Mouse (Mus musculus) neural tube, embryonic 14.5 days (tissue): ENCODE results near the gene Lhfpl3. TPM values are rescaled to one million over a fixed set of nuclear protein-coding genes. Genes with fewer than 3 reads are reported as not detected.

Experiments used
- ATAC-seq: fragments of 200-750 bp; cut with Nextera tagmentation; 2 replicates; pipeline ENCODE4 v1.8.0; 2017; ENCODE audit warnings: low read depth, mild to moderate bottlenecking, moderate TSS enrichment, moderate library complexity
- H3K27ac ChIP-seq: fragments of 300-500 bp; sonication (generic); 2 replicates; pipeline ENCODE4 v1.5.1; 2014; ENCODE audit warnings: low read depth, mild to moderate bottlenecking, control low read depth, low read length, moderate library complexity, mixed read lengths
- H3K27me3 ChIP-seq: fragments of 300-500 bp; sonication (generic); 2 replicates; pipeline ENCODE4 v1.6.1; 2014; ENCODE audit warnings: low read length; ENCODE audit not compliant: control insufficient read depth, insufficient read depth
- H3K36me3 ChIP-seq: fragments of 300-500 bp; sonication (generic); 2 replicates; pipeline ENCODE4 v1.6.1; 2014; ENCODE audit warnings: low read length, mixed read lengths; ENCODE audit not compliant: control insufficient read depth, insufficient read depth
- H3K4me1 ChIP-seq: fragments of 300-500 bp; sonication (generic); 2 replicates; pipeline ENCODE4 v1.6.1; 2014; ENCODE audit warnings: low read length; ENCODE audit not compliant: control insufficient read depth, insufficient read depth
- H3K4me2 ChIP-seq: fragments of 300-500 bp; sonication (generic); 2 replicates; pipeline ENCODE4 v1.6.1; 2014; ENCODE audit warnings: mild to moderate bottlenecking, low read depth, low read length, control low read depth
- H3K4me3 ChIP-seq: fragments of 300-500 bp; sonication (generic); 2 replicates; pipeline ENCODE4 v1.5.1; 2014; ENCODE audit warnings: low read depth, low read length, control low read depth, mixed read lengths
- H3K9ac ChIP-seq: fragments of 300-500 bp; sonication (generic); replicated peaks from 2 replicates; pipeline ENCODE4 v1.6.1; 2014; ENCODE audit warnings: low read depth, mild to moderate bottlenecking, control low read depth, low read length, mixed read lengths
- H3K9me3 ChIP-seq: fragments of 300-500 bp; sonication (generic); 2 replicates; pipeline ENCODE4 v1.6.1; 2016; ENCODE audit warnings: low read length; ENCODE audit not compliant: control insufficient read depth
- WGBS: fragments of 180-500 bp; shearing (Covaris S2); extraction: QIAGEN DNeasy Blood & Tissue Kit; methylation state at CpG from one replicate; pipeline ENCODE4 v1.1.7; 2014; 5-methylcytosine and 5-hydroxymethylcytosine counted together
- polyA plus RNA-seq: library from polyadenylated mRNA; unstranded; fragments of >200 nt; fragmentation: Nextera tagmentation; extraction: Ambion mirVana; gene quantifications from 2 replicates; pipeline ENCODE4 v1.2.1, GENCODE M21; 2014

Lhfpl3 gene
- polyA plus RNA-seq, 1 experiment from 2014 or later = 27.6 TPM

- H3K4me2 ChIP-seq = no peak overlapping the region
- no peaks in the 10 kb centered on the region for H3K36me3 ChIP-seq
- no peaks in the 10 kb centered on the region for H3K27me3 ChIP-seq
- no peak overlapping the region for H3K4me3 ChIP-seq
- WGBS = 72% methylated on average over 5 of the region's 5 CpGs
- H3K9ac ChIP-seq = no peak overlapping the region
- no peak overlapping the region for H3K27ac ChIP-seq
- no peaks in the 10 kb centered on the region for H3K9me3 ChIP-seq
- H3K4me1 ChIP-seq = no peaks in the 10 kb centered on the region
- no peak for ATAC-seq
Measured at GRCm38 (mm10) chr5:23042862-23043261, 297.0 kb downstream of the Lhfpl3 start.

- no peak overlapping the region for H3K27ac ChIP-seq
- no peak overlapping the region for H3K4me3 ChIP-seq
- 71% methylated on average over 7 of the region's 7 CpGs for WGBS
- no peak overlapping the region for H3K4me2 ChIP-seq
- ATAC-seq = no peak
- H3K9me3 ChIP-seq = no peaks in the 10 kb centered on the region
- no peaks in the 10 kb centered on the region for H3K4me1 ChIP-seq
- no peaks in the 10 kb centered on the region for H3K36me3 ChIP-seq
- H3K9ac ChIP-seq = no peak overlapping the region
- H3K27me3 ChIP-seq = no peaks in the 10 kb centered on the region
Measured at GRCm38 (mm10) chr5:23049083-23049663, 303.3 kb downstream of the Lhfpl3 start.

GRCm38 (mm10) chr5:23051458-23051857, 305.6 kb downstream of the Lhfpl3 start:
- no peak for ATAC-seq
- Histone ChIP-seq H3K36me3 (no peaks in the 10 kb centered on the region), H3K9me3 (no peaks in the 10 kb centered on the region), H3K4me3 (no peak overlapping the region), H3K4me1 (no peaks in the 10 kb centered on the region), H3K4me2 (no peak overlapping the region), H3K27ac (no peak overlapping the region), H3K27me3 (no peaks in the 10 kb centered on the region), H3K9ac (no peak overlapping the region)
- WGBS = 75% methylated on average over 5 of the region's 5 CpGs

GRCm38 (mm10) chr5:23094894-23095293, 349.0 kb downstream of the Lhfpl3 start:
- H3K27ac ChIP-seq = no peak overlapping the region
- H3K36me3 ChIP-seq = no peaks in the 10 kb centered on the region
- H3K9me3 ChIP-seq = no peaks in the 10 kb centered on the region
- no peaks in the 10 kb centered on the region for H3K27me3 ChIP-seq
- no peak overlapping the region for H3K9ac ChIP-seq
- ATAC-seq = no peak
- no peak overlapping the region for H3K4me2 ChIP-seq
- no peaks in the 10 kb centered on the region for H3K4me1 ChIP-seq
- WGBS = 86% methylated on average over 1 of the region's 1 CpGs
- H3K4me3 ChIP-seq = no peak overlapping the region

GRCm38 (mm10) chr5:23106536-23106935, 360.7 kb downstream of the Lhfpl3 start:
- WGBS = 61% methylated on average over 2 of the region's 2 CpGs
- Histone ChIP-seq H3K27me3 (no peaks in the 10 kb centered on the region), H3K27ac (no peak overlapping the region), H3K36me3 (no peaks in the 10 kb centered on the region), H3K4me2 (no peak overlapping the region), H3K4me3 (no peak overlapping the region), H3K9me3 (no peaks in the 10 kb centered on the region), H3K4me1 (no peaks in the 10 kb centered on the region), H3K9ac (no peak overlapping the region)
- no peak for ATAC-seq

GRCm38 (mm10) chr5:23111307-23111706, 365.4 kb downstream of the Lhfpl3 start:
- Histone ChIP-seq H3K4me1 (no peaks in the 10 kb centered on the region), H3K27ac (no peak overlapping the region), H3K9me3 (no peaks in the 10 kb centered on the region), H3K4me3 (no peak overlapping the region), H3K4me2 (no peak overlapping the region), H3K36me3 (no peaks in the 10 kb centered on the region), H3K27me3 (no peaks in the 10 kb centered on the region), H3K9ac (no peak overlapping the region)
- 90% methylated on average over 6 of the region's 6 CpGs for WGBS
- ATAC-seq = no peak

GRCm38 (mm10) chr5:23114249-23114648, 368.4 kb downstream of the Lhfpl3 start:
- H3K4me3 ChIP-seq = no peak overlapping the region
- no peaks in the 10 kb centered on the region for H3K36me3 ChIP-seq
- H3K4me2 ChIP-seq = no peak overlapping the region
- H3K9ac ChIP-seq = no peak overlapping the region
- H3K9me3 ChIP-seq = no peaks in the 10 kb centered on the region
- ATAC-seq = no peak
- 92% methylated on average over 4 of the region's 4 CpGs for WGBS
- no peaks in the 10 kb centered on the region for H3K27me3 ChIP-seq
- no peaks in the 10 kb centered on the region for H3K4me1 ChIP-seq
- no peak overlapping the region for H3K27ac ChIP-seq

- no peak for ATAC-seq
- 60% methylated on average over 2 of the region's 2 CpGs for WGBS
- Histone ChIP-seq H3K4me2 (no peak overlapping the region), H3K27me3 (no peaks in the 10 kb centered on the region), H3K4me1 (no peaks in the 10 kb centered on the region), H3K27ac (no peak overlapping the region), H3K9me3 (no peaks in the 10 kb centered on the region), H3K36me3 (no peaks in the 10 kb centered on the region), H3K4me3 (no peak overlapping the region), H3K9ac (no peak overlapping the region)
Measured at GRCm38 (mm10) chr5:23126851-23127250, 381.0 kb downstream of the Lhfpl3 start.

- peak; percentile 56 for ATAC-seq
- peak overlapping the region; percentile 4; the same call in 1 of the 2 replicates for H3K27ac ChIP-seq
- H3K4me3 ChIP-seq = no peak overlapping the region
- H3K4me2 ChIP-seq = no peak overlapping the region
- H3K27me3 ChIP-seq = no peaks in the 10 kb centered on the region
- H3K4me1 ChIP-seq = no peaks in the 10 kb centered on the region
- 32% methylated on average over 9 of the region's 9 CpGs for WGBS
- no peaks in the 10 kb centered on the region for H3K36me3 ChIP-seq
- no peaks in the 10 kb centered on the region for H3K9me3 ChIP-seq
- no peak overlapping the region for H3K9ac ChIP-seq
Measured at GRCm38 (mm10) chr5:23140183-23140921, 394.5 kb downstream of the Lhfpl3 start.
